Mouse (Mus musculus) hindbrain, embryonic 12.5 days (tissue): ENCODE data around the gene Cask. TPM values are rescaled to one million over a fixed set of nuclear protein-coding genes. Genes with fewer than 3 reads are reported as not detected.

ENCODE experiments used
- ATAC-seq: fragments of 200-750 bp; cut with Nextera tagmentation; 2 replicates; pipeline ENCODE4 v1.8.0; 2017; ENCODE audit warnings: moderate TSS enrichment; ENCODE audit not compliant: low FRiP score
- H3K27ac ChIP-seq: fragments of 300-500 bp; sonication (generic); 2 replicates; pipeline ENCODE4 v1.5.1; 2016; ENCODE audit warnings: mild to moderate bottlenecking
- H3K27me3 ChIP-seq: fragments of 300-500 bp; sonication (generic); 2 replicates; pipeline ENCODE4 v1.6.1; 2016; ENCODE audit warnings: mild to moderate bottlenecking
- H3K36me3 ChIP-seq: fragments of 300-500 bp; sonication (generic); 2 replicates; pipeline ENCODE4 v1.6.1; 2016; ENCODE audit warnings: mild to moderate bottlenecking
- H3K4me1 ChIP-seq: fragments of 300-500 bp; sonication (generic); 2 replicates; pipeline ENCODE4 v1.6.1; 2016
- H3K4me2 ChIP-seq: fragments of 300-500 bp; sonication (generic); replicated peaks from 2 replicates; pipeline ENCODE4 v1.6.1; 2016; ENCODE audit warnings: mild to moderate bottlenecking
- H3K4me3 ChIP-seq: fragments of 300-500 bp; sonication (generic); 2 replicates; pipeline ENCODE4 v1.5.1; 2016; ENCODE audit warnings: mild to moderate bottlenecking
- H3K9ac ChIP-seq: fragments of 300-500 bp; sonication (generic); 2 replicates; pipeline ENCODE4 v1.6.1; 2016; ENCODE audit warnings: mild to moderate bottlenecking, moderate library complexity
- H3K9me3 ChIP-seq: fragments of 300-500 bp; sonication (generic); replicated peaks from 2 replicates; pipeline ENCODE4 v1.6.1; 2016; ENCODE audit warnings: mild to moderate bottlenecking
- WGBS: fragments of 180-500 bp; shearing (Covaris S2); methylation state at CpG from one replicate; pipeline ENCODE4 v1.1.7; 2016; 5-methylcytosine and 5-hydroxymethylcytosine counted together
- polyA plus RNA-seq: library from polyadenylated mRNA; unstranded; fragments of >200 nt; fragmentation: Nextera tagmentation; extraction: Ambion mirVana; gene quantifications from 2 replicates; pipeline ENCODE4 v1.2.1, GENCODE M21; 2016

The Cask gene
- polyA plus RNA-seq, 1 experiment from 2014 or later: 25.9 TPM

DNA sequence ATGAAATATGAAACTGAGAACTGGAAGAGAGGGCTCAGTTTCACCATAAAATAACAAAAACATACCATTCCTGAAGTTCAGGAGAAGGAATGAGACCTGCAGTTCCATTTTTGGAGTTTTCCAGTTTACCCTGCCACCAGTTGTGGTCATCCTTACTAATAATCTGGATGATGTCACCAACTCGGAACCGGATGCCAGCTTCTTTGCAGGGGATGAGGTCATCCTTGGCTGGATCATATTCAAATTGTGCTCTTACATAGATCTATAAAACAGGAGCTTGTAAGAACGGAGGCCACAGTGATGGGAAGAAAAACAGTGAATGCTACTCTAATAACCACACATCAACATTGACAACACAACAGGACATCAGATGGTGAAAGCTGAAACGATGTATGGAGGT is 302.1 kb downstream of the Cask start:
- Histone ChIP-seq H3K9ac (no peak overlapping the region), H3K27ac (no peak overlapping the region), H3K9me3 (no peaks in the 10 kb centered on the region), H3K4me3 (no peak overlapping the region), H3K4me2 (no peak overlapping the region), H3K4me1 (no peaks in the 10 kb centered on the region), H3K36me3 (peaks cover 4% of the 10 kb centered on the region; the same call in 1 of the 2 replicates), H3K27me3 (no peaks in the 10 kb centered on the region; the same call in 1 of the 2 replicates)
- WGBS: 86% methylated on average over 4 of the region's 4 CpGs
- ATAC-seq: no peak

DNA sequence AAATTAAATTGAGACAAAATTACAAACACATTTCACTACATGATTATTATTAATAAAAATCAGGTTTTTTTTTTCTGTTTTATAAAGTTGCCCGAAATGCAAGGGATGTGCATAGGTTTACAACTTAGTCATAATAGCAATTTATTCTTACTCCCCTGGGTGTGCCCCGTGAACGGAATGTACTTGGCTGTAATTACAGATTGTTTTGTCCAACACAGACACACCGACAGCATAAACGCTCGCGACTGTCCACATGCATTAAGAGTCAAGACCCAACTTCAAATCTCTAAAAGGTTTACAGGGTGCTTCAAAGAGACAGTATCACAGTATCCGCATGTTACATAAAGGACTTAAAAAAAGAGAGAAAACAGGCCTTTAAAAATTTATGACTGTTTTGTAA is 329.9 kb downstream of the Cask start:
- Histone ChIP-seq H3K4me1 (no peaks in the 10 kb centered on the region), H3K4me2 (no peak overlapping the region), H3K9me3 (no peaks in the 10 kb centered on the region), H3K27me3 (peaks cover 24% of the 10 kb centered on the region; the same call in 1 of the 2 replicates), H3K9ac (no peak overlapping the region), H3K4me3 (no peak overlapping the region), H3K27ac (no peak overlapping the region), H3K36me3 (0 out of 2 replicates have a peak, but pooled peaks cover 6% of the 10 kb centered on the region)
- ATAC-seq: no peak
- 88% methylated on average over 8 of the region's 8 CpGs for WGBS

DNA sequence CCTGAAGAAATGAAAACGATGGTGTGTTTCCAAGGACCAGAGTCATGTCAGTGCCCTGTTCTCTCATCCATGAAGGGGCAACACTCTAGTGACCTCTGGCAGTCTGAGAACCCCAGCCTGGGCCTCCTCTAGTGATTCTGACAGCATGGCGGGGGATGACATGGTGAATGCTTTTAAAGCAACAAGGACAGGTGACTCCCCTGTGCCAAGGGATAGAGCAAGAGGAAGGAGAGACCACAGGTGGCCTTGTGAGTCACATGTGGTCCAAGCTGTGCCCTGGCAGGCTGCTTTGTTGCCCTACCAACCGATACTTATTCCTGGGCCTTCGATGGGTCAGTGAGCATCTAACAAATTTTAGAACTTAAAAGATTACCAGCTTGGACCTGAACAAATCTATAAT is 330.6 kb downstream of the Cask start:
- ATAC-seq: no peak
- WGBS: 76% methylated on average over 4 of the region's 4 CpGs

DNA sequence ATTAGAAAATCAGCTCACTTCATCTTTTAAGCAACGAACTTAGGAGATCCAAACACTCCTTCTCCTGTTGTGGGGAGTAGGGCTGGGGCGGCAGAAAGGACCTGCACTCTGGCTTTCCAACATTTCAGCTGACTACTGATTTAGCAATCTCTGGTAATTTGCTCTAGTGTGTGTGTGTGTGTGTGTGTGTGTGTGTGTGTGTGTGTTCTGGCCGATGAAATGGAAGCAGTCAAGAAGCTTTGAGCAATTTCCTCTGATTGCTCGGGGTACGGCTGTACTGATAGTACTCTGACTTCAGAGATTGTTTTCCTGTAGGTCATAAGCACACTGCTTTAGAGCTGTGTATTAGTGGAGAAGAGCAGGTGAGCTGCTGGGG is 331.8 kb downstream of the Cask start:
- Histone ChIP-seq H3K27me3 (peaks cover 19% of the 10 kb centered on the region; the same call in 1 of the 2 replicates), H3K4me2 (no peak overlapping the region), H3K4me3 (no peak overlapping the region), H3K9me3 (no peaks in the 10 kb centered on the region), H3K36me3 (no peaks in the 10 kb centered on the region), H3K4me1 (no peaks in the 10 kb centered on the region), H3K27ac (no peak overlapping the region), H3K9ac (no peak overlapping the region)
- no peak for ATAC-seq
- WGBS: 90% methylated on average over 5 of the region's 5 CpGs

More for the DNA sequence above, 330.6 kb downstream of the Cask start:
- H3K27me3 ChIP-seq: peaks cover 24% of the 10 kb centered on the region; the same call in 1 of the 2 replicates
- no peak overlapping the region for H3K4me3 ChIP-seq
- no peaks in the 10 kb centered on the region for H3K9me3 ChIP-seq
- no peak overlapping the region for H3K4me2 ChIP-seq
- H3K9ac ChIP-seq: no peak overlapping the region
- H3K4me1 ChIP-seq: no peaks in the 10 kb centered on the region
- H3K27ac ChIP-seq: no peak overlapping the region
- 0 out of 2 replicates have a peak, but pooled peaks cover 2% of the 10 kb centered on the region for H3K36me3 ChIP-seq

DNA sequence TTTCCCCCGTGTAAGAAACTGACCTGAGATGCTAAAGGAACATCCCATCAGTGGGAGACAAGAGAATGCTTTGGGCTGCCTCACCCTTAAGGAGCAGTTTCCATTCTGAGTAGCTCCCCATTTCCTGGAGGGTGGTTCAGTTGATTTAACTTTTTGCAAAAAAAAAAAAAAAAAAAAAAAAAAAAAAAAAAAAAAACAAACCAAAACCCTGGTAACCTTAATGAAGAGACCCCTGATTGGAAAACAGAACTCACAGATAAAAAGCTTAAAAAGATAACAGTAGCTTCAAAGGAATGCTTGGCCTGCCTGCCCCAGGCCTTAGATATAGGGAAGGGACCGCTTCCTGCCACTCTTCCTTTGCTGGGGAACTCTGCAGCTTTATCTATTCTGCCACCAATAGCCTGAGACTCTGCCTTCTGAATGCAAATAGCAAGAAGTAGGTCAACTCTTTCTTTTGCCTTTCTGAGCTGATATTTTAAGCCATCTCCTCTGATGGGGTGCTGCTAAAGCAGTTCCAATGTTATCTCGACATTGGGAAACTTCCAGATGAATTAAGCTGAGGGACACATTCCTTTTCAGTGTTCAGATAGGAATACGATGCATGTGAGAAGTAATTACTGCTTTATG is 332.3 kb downstream of the Cask start:
- Histone ChIP-seq H3K4me3 (no peak overlapping the region), H3K27me3 (peaks cover 15% of the 10 kb centered on the region; the same call in 1 of the 2 replicates), H3K4me2 (no peak overlapping the region), H3K27ac (no peak overlapping the region), H3K4me1 (no peaks in the 10 kb centered on the region), H3K9ac (no peak overlapping the region), H3K9me3 (no peaks in the 10 kb centered on the region), H3K36me3 (no peaks in the 10 kb centered on the region)
- ATAC-seq: no peak
- WGBS: 87% methylated on average over 4 of the region's 4 CpGs

DNA sequence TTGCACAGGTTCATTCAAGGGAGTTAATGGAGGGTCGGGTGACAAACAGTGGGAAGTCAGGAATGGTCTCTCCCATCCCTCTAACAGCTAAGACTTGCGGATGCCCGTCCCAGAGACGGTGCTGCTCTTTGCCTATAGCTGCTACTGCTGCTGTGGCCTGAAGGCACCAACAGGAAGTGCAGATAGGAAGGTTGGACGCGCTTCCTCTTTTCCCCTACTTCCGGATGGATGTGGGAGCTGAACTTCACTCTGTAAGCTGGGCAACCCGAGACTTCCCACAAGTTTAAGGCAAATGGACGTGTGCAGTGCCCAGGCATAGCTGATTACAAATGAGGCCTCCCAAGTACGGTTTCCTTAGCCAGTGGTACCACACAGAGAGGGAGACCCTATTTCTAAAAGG is 333.1 kb downstream of the Cask start:
- peaks cover 15% of the 10 kb centered on the region; the same call in 1 of the 2 replicates for H3K27me3 ChIP-seq
- H3K4me3 ChIP-seq: no peak overlapping the region
- no peak overlapping the region for H3K4me2 ChIP-seq
- no peaks in the 10 kb centered on the region for H3K9me3 ChIP-seq
- H3K27ac ChIP-seq: no peak overlapping the region
- ATAC-seq: no peak
- no peaks in the 10 kb centered on the region for H3K36me3 ChIP-seq
- no peak overlapping the region for H3K9ac ChIP-seq
- no peaks in the 10 kb centered on the region for H3K4me1 ChIP-seq
- WGBS: 81% methylated on average over 10 of the region's 10 CpGs

DNA sequence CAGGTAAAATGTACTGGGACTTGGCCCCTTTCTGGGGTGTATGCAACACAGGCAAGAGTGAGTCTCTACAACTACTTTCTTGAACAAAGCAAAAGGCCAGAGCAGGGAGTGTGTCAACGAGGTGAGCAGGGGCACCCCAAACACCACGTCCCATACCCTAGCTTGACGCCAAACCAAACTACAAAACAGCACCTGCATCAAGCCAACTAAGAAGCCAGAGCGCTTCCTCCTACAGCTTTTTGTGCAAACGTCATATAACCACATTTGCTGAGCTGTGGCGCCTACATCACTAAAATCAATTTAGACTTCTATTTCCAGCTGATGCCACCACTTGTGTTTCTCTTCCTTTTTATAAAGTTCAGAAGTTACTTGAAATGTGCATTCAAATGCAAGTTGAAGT is 334.7 kb downstream of the Cask start:
- Histone ChIP-seq H3K9me3 (no peaks in the 10 kb centered on the region), H3K4me3 (no peak overlapping the region), H3K4me2 (no peak overlapping the region), H3K9ac (no peak overlapping the region), H3K27ac (no peak overlapping the region), H3K4me1 (no peaks in the 10 kb centered on the region), H3K27me3 (peaks cover 15% of the 10 kb centered on the region; the same call in 1 of the 2 replicates), H3K36me3 (no peaks in the 10 kb centered on the region)
- 95% methylated on average over 6 of the region's 6 CpGs for WGBS
- ATAC-seq: no peak

DNA sequence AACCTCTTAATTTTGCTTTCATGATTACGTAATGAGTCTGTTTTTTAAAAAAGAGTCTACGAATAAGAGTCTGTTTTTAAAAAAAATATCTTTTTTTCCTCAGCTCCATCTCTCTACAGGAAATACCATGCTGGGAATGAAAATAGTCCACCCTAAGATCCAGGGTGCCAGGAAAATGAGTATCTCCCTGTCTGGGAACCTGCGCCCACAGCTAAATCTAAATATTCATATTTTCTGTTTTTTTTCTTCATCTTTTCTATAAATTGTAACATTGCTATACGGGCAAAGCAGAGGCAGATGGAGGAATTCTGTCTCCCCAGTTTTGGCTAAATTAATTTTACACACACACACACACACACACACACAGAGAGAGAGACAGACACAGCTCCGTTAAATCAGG is 337.3 kb downstream of the Cask start:
- peaks cover 7% of the 10 kb centered on the region; the same call in 1 of the 2 replicates for H3K27me3 ChIP-seq
- no peak overlapping the region for H3K4me2 ChIP-seq
- WGBS: 87% methylated on average over 5 of the region's 5 CpGs
- H3K4me3 ChIP-seq: no peak overlapping the region
- H3K27ac ChIP-seq: no peak overlapping the region
- H3K4me1 ChIP-seq: no peaks in the 10 kb centered on the region
- no peak overlapping the region for H3K9ac ChIP-seq
- H3K9me3 ChIP-seq: no peaks in the 10 kb centered on the region
- H3K36me3 ChIP-seq: no peaks in the 10 kb centered on the region
- ATAC-seq: no peak

DNA sequence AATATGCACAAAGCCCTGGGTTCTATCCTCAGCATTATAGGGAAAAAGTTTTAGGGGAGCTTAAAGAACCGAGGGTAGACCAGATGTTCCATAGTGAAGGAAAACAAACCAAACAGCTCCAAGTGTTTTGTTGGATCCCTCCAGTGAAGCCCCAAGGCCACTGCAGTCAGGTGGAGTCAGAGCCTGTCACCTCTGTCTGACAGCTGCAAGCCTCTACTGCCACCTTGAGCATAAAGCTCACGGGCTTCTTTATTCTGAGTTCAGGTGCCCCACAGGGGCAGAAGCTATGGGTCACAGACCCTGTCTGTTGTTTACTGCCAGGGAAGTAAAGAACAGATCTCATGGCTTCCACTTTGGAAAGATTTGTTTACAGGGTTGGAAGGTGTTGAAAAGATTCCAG is 338.0 kb downstream of the Cask start:
- H3K27ac ChIP-seq: no peak overlapping the region
- no peak for ATAC-seq
- no peaks in the 10 kb centered on the region for H3K9me3 ChIP-seq
- no peak overlapping the region for H3K4me3 ChIP-seq
- 59% methylated on average over 2 of the region's 2 CpGs for WGBS
- H3K36me3 ChIP-seq: no peaks in the 10 kb centered on the region
- peaks cover 7% of the 10 kb centered on the region; the same call in 1 of the 2 replicates for H3K27me3 ChIP-seq
- no peak overlapping the region for H3K4me2 ChIP-seq
- H3K9ac ChIP-seq: no peak overlapping the region
- H3K4me1 ChIP-seq: no peaks in the 10 kb centered on the region

DNA sequence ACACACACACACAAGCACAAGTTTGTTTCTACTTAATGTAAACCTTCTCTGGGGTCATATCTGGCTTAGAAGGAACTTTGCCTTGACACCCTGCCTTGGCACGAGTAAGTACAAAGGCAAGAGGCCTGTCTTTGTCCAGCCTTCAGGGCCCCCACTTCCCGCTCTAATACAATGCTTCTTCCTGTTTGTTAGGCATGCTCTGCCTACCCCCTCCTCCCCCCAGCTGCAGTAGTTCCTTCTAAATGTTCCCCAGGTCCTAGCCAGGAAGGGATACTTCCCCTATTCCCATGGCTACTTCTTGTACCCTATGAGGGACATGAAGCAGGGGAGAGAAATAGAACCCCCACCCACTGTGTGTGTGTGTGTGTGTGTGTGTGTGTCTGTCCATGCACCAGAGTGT is 344.8 kb downstream of the Cask start:
- no peak overlapping the region for H3K4me3 ChIP-seq
- no peak overlapping the region for H3K27ac ChIP-seq
- 46% methylated on average over 2 of the region's 2 CpGs for WGBS
- no peak overlapping the region for H3K9ac ChIP-seq
- no peaks in the 10 kb centered on the region for H3K9me3 ChIP-seq
- no peaks in the 10 kb centered on the region; the same call in 1 of the 2 replicates for H3K27me3 ChIP-seq
- no peak for ATAC-seq
- no peak overlapping the region for H3K4me2 ChIP-seq
- no peaks in the 10 kb centered on the region for H3K4me1 ChIP-seq
- H3K36me3 ChIP-seq: no peaks in the 10 kb centered on the region

DNA sequence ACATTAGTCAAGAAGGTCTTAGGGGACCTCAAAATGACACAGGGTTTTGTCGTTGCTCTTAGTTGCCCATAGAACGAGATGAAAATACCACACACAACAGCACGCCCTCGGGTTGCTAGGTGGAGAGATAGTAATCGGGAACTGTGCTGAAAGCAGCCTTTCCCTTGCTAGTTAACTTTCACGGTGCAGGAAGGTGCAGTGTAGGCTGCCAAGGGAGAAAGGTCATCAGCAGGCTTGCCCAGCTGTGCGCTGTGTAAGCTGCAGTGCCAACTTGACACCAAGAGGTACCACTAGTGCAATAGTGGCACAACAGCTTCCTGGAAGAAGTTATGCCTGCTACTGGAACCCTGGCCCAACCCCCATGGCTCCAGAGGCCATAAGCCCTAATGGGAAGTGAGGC is 346.8 kb downstream of the Cask start:
- H3K27me3 ChIP-seq: no peaks in the 10 kb centered on the region
- ATAC-seq: no peak
- H3K4me2 ChIP-seq: no peak overlapping the region
- no peak overlapping the region for H3K27ac ChIP-seq
- no peaks in the 10 kb centered on the region for H3K4me1 ChIP-seq
- H3K4me3 ChIP-seq: no peak overlapping the region
- 87% methylated on average over 7 of the region's 7 CpGs for WGBS
- H3K36me3 ChIP-seq: no peaks in the 10 kb centered on the region
- H3K9ac ChIP-seq: no peak overlapping the region
- no peaks in the 10 kb centered on the region for H3K9me3 ChIP-seq

DNA sequence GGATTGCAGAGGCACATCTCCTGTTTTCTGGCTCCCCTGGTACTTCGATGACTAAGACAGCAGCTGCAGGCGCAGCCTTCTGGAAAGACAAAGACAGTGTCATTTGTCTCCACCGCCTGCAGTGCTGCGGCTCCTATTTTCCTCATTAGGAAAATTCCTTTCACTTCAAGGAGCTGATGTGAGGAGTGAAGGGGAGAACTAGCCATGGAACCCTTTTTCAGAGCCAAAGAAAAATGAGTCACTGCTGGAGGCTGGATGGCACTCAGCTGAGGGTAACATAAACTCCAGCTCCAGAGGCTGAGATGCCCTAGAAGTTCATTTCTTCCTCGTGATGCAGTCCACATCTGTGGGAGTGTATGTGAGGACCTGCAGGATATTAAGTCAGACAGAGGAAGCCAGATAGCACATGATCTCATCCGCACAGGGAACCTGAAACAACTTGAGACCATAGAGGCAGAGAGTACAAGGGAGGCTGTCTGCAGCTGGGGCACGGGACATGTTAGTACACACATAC is 348.2 kb downstream of the Cask start:
- Histone ChIP-seq H3K4me1 (no peaks in the 10 kb centered on the region), H3K27me3 (no peaks in the 10 kb centered on the region), H3K4me3 (no peak overlapping the region), H3K36me3 (no peaks in the 10 kb centered on the region), H3K9ac (no peak overlapping the region), H3K9me3 (no peaks in the 10 kb centered on the region), H3K27ac (peak overlapping the region; percentile 57), H3K4me2 (no peak overlapping the region)
- WGBS: 57% methylated on average over 7 of the region's 7 CpGs
- ATAC-seq: 0 out of 2 replicates have a peak, but pooled peaks have one; percentile 40

DNA sequence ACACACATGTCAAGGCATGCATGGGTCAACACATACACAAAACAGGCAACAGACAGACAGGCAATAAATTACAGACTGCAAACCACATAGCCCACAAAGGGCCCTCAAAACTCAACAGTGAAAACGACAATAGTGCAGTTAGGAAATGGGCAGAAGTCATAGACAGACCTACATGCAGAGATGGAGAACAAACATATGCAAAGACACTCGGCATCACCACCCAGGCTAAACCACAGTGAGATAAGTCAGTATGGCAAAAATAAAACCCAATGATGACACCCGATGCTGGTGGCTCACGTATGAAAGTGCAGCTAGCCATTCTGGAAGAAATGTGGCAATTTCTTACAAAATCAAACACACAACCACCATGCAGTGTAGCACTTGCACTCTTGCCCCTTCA is 350.9 kb downstream of the Cask start:
- Histone ChIP-seq H3K27me3 (no peaks in the 10 kb centered on the region), H3K4me3 (no peak overlapping the region), H3K9me3 (no peaks in the 10 kb centered on the region), H3K36me3 (no peaks in the 10 kb centered on the region), H3K27ac (no peak overlapping the region), H3K4me1 (no peaks in the 10 kb centered on the region), H3K9ac (no peak overlapping the region), H3K4me2 (no peak overlapping the region)
- WGBS: 87% methylated on average over 4 of the region's 4 CpGs
- ATAC-seq: no peak
